17 mouse cellular contexts compared by ENCODE assay signal in the genomic region with DNA sequence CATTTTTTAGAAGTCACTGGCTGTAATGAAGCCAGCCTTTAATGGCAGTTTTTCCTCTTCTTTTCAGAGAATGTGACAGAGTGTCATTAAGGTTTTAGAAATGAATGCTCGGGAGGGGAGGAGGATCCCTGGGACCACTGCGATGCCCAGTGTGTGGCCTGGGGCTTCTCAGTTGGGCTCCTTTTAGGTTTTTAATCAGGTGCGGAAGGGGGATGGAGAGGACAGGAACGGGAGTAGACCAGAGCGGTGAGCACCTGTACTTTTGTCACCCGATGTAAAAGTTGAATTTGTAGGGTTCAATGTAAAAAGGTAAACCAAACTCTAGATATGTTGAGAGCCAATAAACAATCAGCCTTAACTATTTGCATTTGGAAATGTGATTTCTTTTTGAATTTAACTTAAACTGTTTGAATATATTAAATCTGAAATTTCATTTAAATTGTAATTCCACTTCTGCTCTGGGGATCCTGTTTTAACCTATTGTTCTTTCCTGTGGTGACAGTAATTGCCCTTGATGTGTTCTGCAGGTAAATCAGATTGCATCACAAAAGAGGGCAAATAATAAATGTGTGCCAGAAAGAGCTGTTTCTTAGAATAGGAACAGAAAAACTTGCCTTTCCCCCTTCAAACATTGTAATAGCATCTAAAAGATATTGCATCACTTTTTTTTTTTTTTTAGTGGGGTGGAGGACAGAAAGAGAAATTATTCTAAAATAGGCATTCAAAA.
"Had no signal": no experiment of that assay in that cellular context is flagged by ENCODE, and none has a peak within 500 bp of the region (broad histone marks: within the 10 kb centered on the region; RNA-seq: fewer than 3 reads in every experiment).

No protein-coding gene starts in this region.

- H3K27me3 ChIP-seq: neural tube, embryonic 13.5 days; neural tube, embryonic 15.5 days had no signal

- DNase-seq: lung, adult 18-20 months; lung, embryonic 14.5 days; lung, postnatal 10 days; lung, postnatal 4 days; retina, postnatal 1 day; right cerebral cortex, adult 18-20 months; right cerebral cortex, postnatal 25 days; right cerebral cortex, postnatal 4 days; spleen, adult 18-20 months; thymus, adult 18-20 months; thymus, postnatal 25 days; thymus, postnatal 4 days had no signal

- H3K4me1 ChIP-seq: neural tube, embryonic 15.5 days had no signal

- H3K36me3 ChIP-seq: midbrain, embryonic 12.5 days; neural tube, embryonic 13.5 days; neural tube, embryonic 15.5 days had no signal

- H3K4me2 ChIP-seq: lung, embryonic 14.5 days; midbrain, embryonic 12.5 days; neural tube, embryonic 13.5 days; neural tube, embryonic 15.5 days had no signal

- H3K9me3 ChIP-seq: midbrain, embryonic 12.5 days; neural tube, embryonic 13.5 days; neural tube, embryonic 15.5 days had no signal

- H3K4me3 ChIP-seq: midbrain, embryonic 12.5 days; myocyte; neural tube, embryonic 13.5 days; neural tube, embryonic 15.5 days had no signal

- H3K9ac ChIP-seq: liver, embryonic 14.5 days; lung, embryonic 14.5 days; midbrain, embryonic 12.5 days; neural tube, embryonic 13.5 days; neural tube, embryonic 15.5 days had no signal

- H3K27ac ChIP-seq: liver, embryonic 14.5 days; midbrain, embryonic 12.5 days; neural tube, embryonic 13.5 days; neural tube, embryonic 15.5 days had no signal
